Mouse (Mus musculus): ENCODE data around the gene Prdx6. TPM values are rescaled to one million over a fixed set of nuclear protein-coding genes. Genes with fewer than 3 reads are reported as not detected.

Gene Prdx6
- polyA plus RNA-seq, 1 experiment from 2014 or later = 168 TPM

- H3K4me1 ChIP-seq = 0 out of 2 replicates have a peak, but pooled peaks cover 4% of the 10 kb centered on the region
- no peak overlapping the region for H3K4me3 ChIP-seq (replicated peaks)
- no peaks in the 10 kb centered on the region for H3K27me3 ChIP-seq (replicated peaks)
- no peaks in the 10 kb centered on the region for H3K36me3 ChIP-seq
- H3K9ac ChIP-seq (replicated peaks) = no peak overlapping the region
- H3K9me3 ChIP-seq (replicated peaks) = no peaks in the 10 kb centered on the region
- no peak overlapping the region for H3K27ac ChIP-seq (replicated peaks)
- no peak for ATAC-seq (ENCODE audit: low FRiP score)
- no peak overlapping the region for H3K4me2 ChIP-seq
- 90% methylated on average over 5 of the region's 5 CpGs for WGBS
Measured at GRCm38 (mm10) chr1:161264961-161265360, 13.9 kb upstream of the Prdx6 start.

DNA sequence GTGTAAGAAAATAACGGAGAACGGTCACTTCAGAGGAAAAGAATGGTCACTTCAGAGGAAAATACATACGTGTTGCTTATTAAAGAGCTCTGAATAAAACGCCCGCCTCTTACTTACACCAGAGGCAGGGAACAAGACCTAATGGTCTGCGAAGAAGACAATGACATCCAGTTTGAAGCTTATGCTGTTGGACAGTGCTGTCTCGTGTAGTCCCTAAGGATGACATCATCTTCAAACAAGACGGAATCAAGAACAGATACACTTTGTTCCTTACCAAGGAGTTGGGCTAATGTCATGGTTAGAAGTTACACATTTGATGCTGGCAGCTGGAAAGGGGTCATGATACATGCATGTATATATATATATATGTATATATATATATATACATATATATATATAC, 12.6 kb upstream of the Prdx6 start:
- Histone ChIP-seq H3K4me3 (replicated peaks) (no peak overlapping the region), H3K9ac (replicated peaks) (no peak overlapping the region), H3K4me1 (0 out of 2 replicates have a peak, but pooled peaks cover under 1% of the 10 kb centered on the region), H3K36me3 (no peaks in the 10 kb centered on the region), H3K27me3 (replicated peaks) (no peaks in the 10 kb centered on the region), H3K4me2 (no peak overlapping the region), H3K27ac (replicated peaks) (no peak overlapping the region), H3K9me3 (replicated peaks) (no peaks in the 10 kb centered on the region)
- 86% methylated on average over 8 of the region's 8 CpGs for WGBS
- ATAC-seq (ENCODE audit: low FRiP score) = no peak

DNA sequence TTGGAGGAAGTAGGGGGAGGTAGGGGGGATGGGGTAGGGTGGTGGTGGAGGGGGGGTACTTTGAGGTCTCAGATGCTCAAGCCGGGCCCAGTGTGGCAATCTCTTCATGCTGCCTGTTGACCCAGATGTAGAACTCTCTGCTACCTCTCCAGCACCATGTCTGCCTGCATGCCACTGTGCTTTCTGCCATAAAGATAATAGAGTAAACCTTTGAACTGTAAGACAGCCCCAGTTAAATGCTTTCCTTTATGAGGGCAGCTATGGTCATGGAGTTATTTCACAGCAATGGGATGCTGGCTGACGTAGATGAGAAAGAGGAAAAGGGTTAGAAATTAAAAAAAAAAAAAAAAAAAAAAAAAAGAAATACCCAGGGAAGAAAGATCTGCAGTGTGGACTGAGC, 11.5 kb upstream of the Prdx6 start:
- H3K4me2 ChIP-seq = no peak overlapping the region
- no peaks in the 10 kb centered on the region for H3K27me3 ChIP-seq (replicated peaks)
- WGBS = 75% methylated on average over 2 of the region's 2 CpGs
- H3K9me3 ChIP-seq (replicated peaks) = no peaks in the 10 kb centered on the region
- no peaks in the 10 kb centered on the region for H3K4me1 ChIP-seq
- H3K27ac ChIP-seq (replicated peaks) = no peak overlapping the region
- no peak for ATAC-seq (ENCODE audit: low FRiP score)
- H3K9ac ChIP-seq (replicated peaks) = no peak overlapping the region
- no peaks in the 10 kb centered on the region for H3K36me3 ChIP-seq
- no peak overlapping the region for H3K4me3 ChIP-seq (replicated peaks)

- WGBS = 78% methylated on average over 2 of the region's 2 CpGs
- H3K9me3 ChIP-seq (replicated peaks) = no peaks in the 10 kb centered on the region
- H3K9ac ChIP-seq (replicated peaks) = no peak overlapping the region
- no peaks in the 10 kb centered on the region for H3K4me1 ChIP-seq
- no peak overlapping the region for H3K27ac ChIP-seq (replicated peaks)
- H3K36me3 ChIP-seq = no peaks in the 10 kb centered on the region
- no peak overlapping the region for H3K4me2 ChIP-seq
- ATAC-seq (ENCODE audit: low FRiP score) = no peak
- no peak overlapping the region for H3K4me3 ChIP-seq (replicated peaks)
- H3K27me3 ChIP-seq (replicated peaks) = no peaks in the 10 kb centered on the region
Measured at GRCm38 (mm10) chr1:161260761-161261160, 9.7 kb upstream of the Prdx6 start.

- Histone ChIP-seq H3K27me3 (replicated peaks) (no peaks in the 10 kb centered on the region), H3K9ac (replicated peaks) (no peak overlapping the region), H3K9me3 (replicated peaks) (no peaks in the 10 kb centered on the region), H3K4me2 (no peak overlapping the region), H3K27ac (replicated peaks) (no peak overlapping the region), H3K36me3 (no peaks in the 10 kb centered on the region), H3K4me1 (no peaks in the 10 kb centered on the region), H3K4me3 (replicated peaks) (no peak overlapping the region)
- 85% methylated on average over 5 of the region's 6 CpGs for WGBS
- ATAC-seq (ENCODE audit: low FRiP score) = no peak
Measured at GRCm38 (mm10) chr1:161259142-161259541, 8.1 kb upstream of the Prdx6 start.

GRCm38 (mm10) chr1:161258331-161258730, 7.3 kb upstream of the Prdx6 start:
- H3K9ac ChIP-seq (replicated peaks) = no peak overlapping the region
- H3K4me1 ChIP-seq = no peaks in the 10 kb centered on the region
- H3K4me3 ChIP-seq (replicated peaks) = no peak overlapping the region
- H3K9me3 ChIP-seq (replicated peaks) = no peaks in the 10 kb centered on the region
- H3K36me3 ChIP-seq = no peaks in the 10 kb centered on the region
- H3K27ac ChIP-seq (replicated peaks) = no peak overlapping the region
- H3K4me2 ChIP-seq = no peak overlapping the region
- ATAC-seq (ENCODE audit: low FRiP score) = no peak
- no peaks in the 10 kb centered on the region for H3K27me3 ChIP-seq (replicated peaks)
- 96% methylated on average over 2 of the region's 2 CpGs for WGBS

GRCm38 (mm10) chr1:161256918-161257317, 5.9 kb upstream of the Prdx6 start:
- H3K36me3 ChIP-seq = no peaks in the 10 kb centered on the region
- no peaks in the 10 kb centered on the region for H3K9me3 ChIP-seq (replicated peaks)
- H3K4me1 ChIP-seq = no peaks in the 10 kb centered on the region
- H3K27me3 ChIP-seq (replicated peaks) = no peaks in the 10 kb centered on the region
- no peak overlapping the region for H3K9ac ChIP-seq (replicated peaks)
- no peak overlapping the region for H3K4me2 ChIP-seq
- no peak for ATAC-seq (ENCODE audit: low FRiP score)
- no peak overlapping the region for H3K27ac ChIP-seq (replicated peaks)
- WGBS = 83% methylated on average over 7 of the region's 7 CpGs
- H3K4me3 ChIP-seq (replicated peaks) = no peak overlapping the region

DNA sequence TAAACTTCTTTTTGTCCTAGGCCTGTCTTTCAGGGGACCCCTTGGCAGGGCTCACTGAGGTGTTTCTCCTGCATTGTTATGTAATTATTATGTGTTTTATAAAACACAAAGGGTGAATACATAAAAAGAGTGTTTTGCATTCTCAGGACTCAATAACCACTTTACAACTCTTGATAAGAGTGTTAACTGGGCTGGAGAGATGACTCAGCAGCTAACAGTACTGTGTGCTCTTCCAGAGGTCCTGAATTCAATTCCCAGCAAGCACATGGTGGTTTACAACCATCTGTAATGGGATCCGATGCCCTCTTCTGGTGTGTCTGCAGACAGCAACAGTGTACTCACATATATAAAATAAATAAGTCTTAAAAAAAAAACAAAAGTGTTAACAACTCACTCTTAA, 3.3 kb upstream of the Prdx6 start:
- no peaks in the 10 kb centered on the region for H3K27me3 ChIP-seq (replicated peaks)
- no peak overlapping the region for H3K4me2 ChIP-seq
- no peak for ATAC-seq (ENCODE audit: low FRiP score)
- no peaks in the 10 kb centered on the region for H3K36me3 ChIP-seq
- 89% methylated on average over 1 of the region's 1 CpGs for WGBS
- H3K9ac ChIP-seq (replicated peaks) = no peak overlapping the region
- no peak overlapping the region for H3K27ac ChIP-seq (replicated peaks)
- peaks cover 15% of the 10 kb centered on the region for H3K4me1 ChIP-seq
- H3K9me3 ChIP-seq (replicated peaks) = no peaks in the 10 kb centered on the region
- no peak overlapping the region for H3K4me3 ChIP-seq (replicated peaks)

- 88% methylated on average over 3 of the region's 3 CpGs for WGBS
- Histone ChIP-seq H3K4me3 (replicated peaks) (no peak overlapping the region), H3K4me1 (peaks cover 29% of the 10 kb centered on the region), H3K36me3 (no peaks in the 10 kb centered on the region), H3K9ac (replicated peaks) (no peak overlapping the region), H3K9me3 (replicated peaks) (no peaks in the 10 kb centered on the region), H3K27me3 (replicated peaks) (no peaks in the 10 kb centered on the region), H3K4me2 (no peak overlapping the region), H3K27ac (replicated peaks) (no peak overlapping the region)
- no peak for ATAC-seq (ENCODE audit: low FRiP score)
Measured at GRCm38 (mm10) chr1:161252901-161253300, 1.9 kb upstream of the Prdx6 start.

DNA sequence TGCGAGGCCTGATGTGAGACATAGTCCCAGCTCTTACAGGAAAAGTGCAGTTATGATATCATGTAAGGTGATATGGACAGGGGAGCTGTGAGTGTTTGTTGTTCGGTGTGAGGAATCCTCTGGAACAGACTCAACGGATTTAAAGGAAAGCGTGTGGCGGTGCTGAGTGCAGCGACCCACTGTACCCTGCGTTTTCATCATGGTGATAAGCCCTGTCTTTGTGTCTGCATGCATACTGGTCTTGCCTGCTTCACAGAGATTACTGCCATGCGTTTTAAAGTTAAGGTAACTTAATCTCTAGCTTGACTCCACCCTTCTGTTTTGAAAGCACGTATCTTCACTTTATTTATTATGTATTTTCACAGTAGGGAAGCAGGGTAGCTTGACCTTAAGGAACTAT, 1.3 kb upstream of the Prdx6 start:
- Histone ChIP-seq H3K27me3 (replicated peaks) (no peaks in the 10 kb centered on the region), H3K4me2 (no peak overlapping the region), H3K9me3 (replicated peaks) (no peaks in the 10 kb centered on the region), H3K27ac (replicated peaks) (no peak overlapping the region), H3K4me3 (replicated peaks) (no peak overlapping the region), H3K9ac (replicated peaks) (no peak overlapping the region), H3K36me3 (no peaks in the 10 kb centered on the region), H3K4me1 (peaks cover 32% of the 10 kb centered on the region)
- ATAC-seq (ENCODE audit: low FRiP score) = no peak
- 91% methylated on average over 9 of the region's 9 CpGs for WGBS

- no peak; the same call in 1 of the 2 replicates for ATAC-seq (ENCODE audit: low FRiP score)
- Histone ChIP-seq H3K4me1 (peaks cover 32% of the 10 kb centered on the region), H3K36me3 (no peaks in the 10 kb centered on the region), H3K9ac (replicated peaks) (peak overlapping the region; percentile 82), H3K27me3 (replicated peaks) (no peaks in the 10 kb centered on the region), H3K27ac (replicated peaks) (no peak overlapping the region), H3K4me2 (peak overlapping the region; percentile 85), H3K4me3 (replicated peaks) (peak overlapping the region; percentile 81), H3K9me3 (replicated peaks) (no peaks in the 10 kb centered on the region)
- WGBS = 64% methylated on average over 9 of the region's 9 CpGs
Measured at GRCm38 (mm10) chr1:161251417-161252265, 622 bp upstream of the Prdx6 start.

DNA sequence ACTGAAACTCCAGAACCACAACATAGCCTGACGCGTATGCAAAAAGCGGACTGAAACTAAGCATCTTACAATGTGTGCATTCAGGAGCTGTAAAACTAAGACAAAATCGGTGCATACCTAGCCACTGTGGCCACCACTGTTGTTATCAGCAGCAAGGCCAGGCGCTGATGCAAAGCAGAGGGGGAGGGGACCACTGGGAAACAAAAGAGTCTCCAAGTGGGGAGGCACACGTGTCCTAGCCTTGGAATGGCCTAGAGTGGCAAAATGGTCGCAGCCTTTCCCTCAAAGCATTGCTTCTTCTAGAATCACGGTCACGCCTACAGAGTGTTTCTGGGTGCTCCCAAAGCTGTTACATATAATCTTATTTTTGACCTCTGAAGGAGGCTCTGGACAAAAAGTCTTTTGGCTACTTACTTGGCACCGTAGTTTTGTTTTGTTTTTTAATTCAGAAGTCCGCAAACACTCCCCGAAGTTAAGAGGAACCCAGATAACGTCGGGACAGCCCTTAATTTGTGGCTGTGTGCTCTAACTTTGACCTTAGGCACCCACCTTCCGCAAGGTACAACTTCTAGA, 902 bp downstream of the Prdx6 start:
- 2% methylated on average over 15 of the region's 15 CpGs for WGBS
- Histone ChIP-seq H3K36me3 (peaks cover 3% of the 10 kb centered on the region; the same call in 1 of the 2 replicates), H3K4me1 (peaks cover 32% of the 10 kb centered on the region), H3K27me3 (replicated peaks) (no peaks in the 10 kb centered on the region), H3K9ac (replicated peaks) (peak overlapping the region; percentile 82), H3K27ac (replicated peaks) (peak overlapping the region; percentile 78; the same call in 1 of the 2 replicates), H3K4me3 (replicated peaks) (peak overlapping the region; percentile 81), H3K9me3 (replicated peaks) (no peaks in the 10 kb centered on the region), H3K4me2 (peak overlapping the region; percentile 85)
- ATAC-seq (ENCODE audit: low FRiP score) = peak; percentile 40; the same call in 1 of the 2 replicates
